Comparison of ENCODE assay signal across 27 mouse cellular contexts in genomic region chr9:119776661-119777060, GRCm38 (mm10). TPM values are rescaled to one million over a fixed set of nuclear protein-coding genes. Genes with fewer than 3 reads are reported as not detected.
"Had no signal": no experiment of that assay in that cellular context is flagged by ENCODE, and none has a peak within 500 bp of the region (broad histone marks: within the 10 kb centered on the region; RNA-seq: fewer than 3 reads in every experiment).

No protein-coding gene starts in this region.

- H3K27me3 ChIP-seq: heart, embryonic 12.5 days; hindbrain, embryonic 12.5 days; intestine, embryonic 15.5 days; limb, embryonic 12.5 days; liver, embryonic 13.5 days; liver, embryonic 15.5 days had no signal

- H3K27ac ChIP-seq: gastrocnemius, adult 2 months; heart, embryonic 10.5 days; hindbrain, embryonic 10.5 days; hindbrain, embryonic 12.5 days; hindbrain, embryonic 14.5 days; intestine, embryonic 15.5 days; layer of hippocampus, adult 2 months; left cerebral cortex, adult 2 months; limb, embryonic 10.5 days; limb, embryonic 12.5 days; liver, embryonic 13.5 days; liver, embryonic 15.5 days had no signal

- H3K4me3 ChIP-seq: gastrocnemius, adult 2 months; heart, embryonic 10.5 days; heart, embryonic 12.5 days; hindbrain, embryonic 10.5 days; hindbrain, embryonic 12.5 days; intestine, embryonic 15.5 days; layer of hippocampus, adult 2 months; left cerebral cortex, adult 2 months; limb, embryonic 10.5 days; limb, embryonic 12.5 days; liver, embryonic 13.5 days; liver, embryonic 15.5 days had no signal

- H3K9me3 ChIP-seq: heart, embryonic 10.5 days; hindbrain, embryonic 12.5 days; intestine, embryonic 15.5 days; limb, embryonic 10.5 days; liver, embryonic 13.5 days; liver, embryonic 15.5 days had no signal

- ATAC-seq: forebrain, embryonic 16.5 days; hindbrain, embryonic 16.5 days; inflammation-experienced regulatory T-cells, adult 6 months; intestine, embryonic 15.5 days; intestine, postnatal 0 days; liver, postnatal 0 days had no signal

- DNase-seq: gastrocnemius, adult 2 months; gastrocnemius, postnatal 10 days; gastrocnemius, postnatal 25 days; heart, adult 18-20 months; heart, postnatal 10 days; heart, postnatal 4 days; liver; liver, embryonic 13.5 days; liver, postnatal 0 days had no signal

- H3K4me2 ChIP-seq: heart, embryonic 12.5 days; hindbrain, embryonic 12.5 days; hindbrain, embryonic 14.5 days; intestine, embryonic 15.5 days; limb, embryonic 12.5 days; liver, embryonic 11.5 days; liver, embryonic 13.5 days; liver, embryonic 15.5 days had no signal

- H3K4me1 ChIP-seq: heart, embryonic 10.5 days; heart, embryonic 12.5 days; hindbrain, embryonic 10.5 days; hindbrain, embryonic 12.5 days; intestine, embryonic 15.5 days; limb, embryonic 10.5 days; limb, embryonic 12.5 days; liver, embryonic 13.5 days; liver, embryonic 15.5 days had no signal

- H3K36me3 ChIP-seq: heart, embryonic 10.5 days; heart, embryonic 12.5 days; hindbrain, embryonic 10.5 days; hindbrain, embryonic 12.5 days; intestine, embryonic 15.5 days; limb, embryonic 10.5 days; limb, embryonic 12.5 days; liver, embryonic 13.5 days; liver, embryonic 15.5 days had no signal

- H3K9ac ChIP-seq: heart, embryonic 12.5 days; hindbrain, embryonic 12.5 days; hindbrain, embryonic 14.5 days; intestine, embryonic 15.5 days; limb, embryonic 12.5 days; liver, embryonic 13.5 days; liver, embryonic 15.5 days; liver, postnatal 0 days had no signal

RNA-seq across cellular contexts. Expression of gene Scn11a, which starts 48.6 kb away (rescaled TPM):
- polyA plus RNA-seq: heart, embryonic 12.5 days; heart, embryonic 14.5 days; heart, embryonic 16.5 days; intestine, embryonic 15.5 days; liver, embryonic 13.5 days; liver, postnatal 0 days had no signal

RNA-seq across cellular contexts. Expression of gene Scn10a, which starts 57.5 kb away (rescaled TPM):
- polyA plus RNA-seq: hindbrain, embryonic 14.5 days; inflammation-experienced regulatory T-cells, adult 6 months; intestine, embryonic 15.5 days; intestine, postnatal 0 days; limb, embryonic 10.5 days had no signal
